16 mouse cellular contexts compared by ENCODE assay signal in the genomic region with DNA sequence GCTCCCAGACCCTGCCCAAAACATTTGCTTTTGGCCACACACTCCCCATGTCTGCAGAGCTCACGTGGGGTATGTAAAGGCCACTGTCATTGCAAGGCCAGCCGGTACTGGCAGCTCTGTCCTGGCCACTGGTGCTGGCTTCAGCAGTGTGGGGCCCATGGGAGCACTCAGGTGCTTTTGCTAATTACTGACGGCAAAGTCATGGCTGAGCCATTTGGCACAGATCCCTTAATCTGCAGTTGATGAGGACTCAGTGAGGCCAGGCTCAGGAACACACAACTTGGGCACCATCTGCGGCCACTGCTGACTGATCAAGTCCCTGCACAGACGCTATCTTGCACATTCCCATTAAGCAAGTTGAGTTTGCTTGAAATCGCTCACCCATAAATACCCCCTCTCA. TPM values are rescaled to one million over a fixed set of nuclear protein-coding genes. Genes with fewer than 3 reads are reported as not detected.
DNase-seq lines count a peak whose midpoint lies in the region; ATAC-seq lines count a peak whose summit lies in the region.
"Had no signal": no experiment of that assay in that cellular context is flagged by ENCODE, and none has a peak within 500 bp of the region (broad histone marks: within the 10 kb centered on the region; RNA-seq: fewer than 3 reads in every experiment).

No protein-coding gene starts in this region.

- H3K4me1 ChIP-seq in heart, embryonic 16.5 days (ENCODE audit: control insufficient read depth, insufficient read depth, low read length) = no peaks in the 10 kb centered on the region
- H3K4me1 ChIP-seq in kidney, embryonic 15.5 days = peaks cover 68% of the 10 kb centered on the region
- H3K4me1 ChIP-seq: embryonic facial prominence, embryonic 13.5 days; intestine, embryonic 15.5 days; limb, embryonic 10.5 days had no signal

- H3K4me3 ChIP-seq in heart, embryonic 16.5 days (ENCODE audit: low read length) = no peak overlapping the region
- H3K4me3 ChIP-seq in kidney, embryonic 15.5 days (replicated peaks) = no peak overlapping the region
- H3K4me3 ChIP-seq: embryonic facial prominence, embryonic 13.5 days; forebrain, embryonic 10.5 days; intestine, embryonic 15.5 days; limb, embryonic 10.5 days; liver, embryonic 15.5 days had no signal

- H3K4me2 ChIP-seq in heart, embryonic 16.5 days (ENCODE audit: low read depth, low read length) = no peak overlapping the region
- H3K4me2 ChIP-seq in kidney, embryonic 15.5 days = no peak overlapping the region
- H3K4me2 ChIP-seq: embryonic facial prominence, embryonic 13.5 days; intestine, embryonic 15.5 days; liver, embryonic 15.5 days had no signal

- H3K27me3 ChIP-seq in heart, embryonic 16.5 days (ENCODE audit: control insufficient read depth, insufficient read depth, low read length) = no peaks in the 10 kb centered on the region
- no peaks in the 10 kb centered on the region for H3K27me3 ChIP-seq in kidney, embryonic 15.5 days
- H3K27me3 ChIP-seq: embryonic facial prominence, embryonic 13.5 days; intestine, embryonic 15.5 days; liver, embryonic 15.5 days had no signal

- H3K9ac ChIP-seq in heart, embryonic 16.5 days (ENCODE audit: low read length) = no peak overlapping the region
- H3K9ac ChIP-seq in kidney, embryonic 15.5 days = no peak overlapping the region
- H3K9ac ChIP-seq: embryonic facial prominence, embryonic 13.5 days; intestine, embryonic 15.5 days; liver, embryonic 15.5 days had no signal

- peaks cover 22% of the 10 kb centered on the region for H3K36me3 ChIP-seq in heart, embryonic 16.5 days (ENCODE audit: control insufficient read depth, insufficient read depth)
- peaks cover 63% of the 10 kb centered on the region for H3K36me3 ChIP-seq in kidney, embryonic 15.5 days

- 0 out of 2 replicates have a peak, but pooled peaks have one; percentile 15 for ATAC-seq in heart, embryonic 16.5 days (replicated peaks; ENCODE audit: extremely low read depth, insufficient read depth, low FRiP score)
- peak; percentile 37 for ATAC-seq in kidney, embryonic 15.5 days (replicated peaks; ENCODE audit: low FRiP score)
- ATAC-seq: intestine, embryonic 15.5 days had no signal

- H3K9me3 ChIP-seq in heart, embryonic 16.5 days (replicated peaks; ENCODE audit: control insufficient read depth, low read length) = no peaks in the 10 kb centered on the region
- no peaks in the 10 kb centered on the region for H3K9me3 ChIP-seq in kidney, embryonic 15.5 days (replicated peaks)
- H3K9me3 ChIP-seq: embryonic facial prominence, embryonic 13.5 days; forebrain, embryonic 10.5 days; intestine, embryonic 15.5 days; limb, embryonic 10.5 days; liver, embryonic 15.5 days had no signal

- 83% methylated on average over 6 of the region's 6 CpGs for WGBS in heart, embryonic 16.5 days
- 51% methylated on average over 6 of the region's 6 CpGs for WGBS in kidney, embryonic 15.5 days

- DNase-seq in heart, adult 8-10 months (ENCODE audit: low spot score) = no peak
- DNase-seq in retina, postnatal 1 day = peak; percentile 48
- DNase-seq in retina, embryonic 14.5 days (ENCODE audit: low spot score) = no peak
- no peak for DNase-seq in layer of hippocampus, adult 11-12 months (ENCODE audit: low spot score)
- no peak for DNase-seq in embryo, embryonic 9.5 days (ENCODE audit: extremely low spot score)
- no peak for DNase-seq in MN1 (ENCODE audit: low spot score)
- DNase-seq: adrenal gland, postnatal 36 days; heart, adult 11 months; lung, postnatal 36 days had no signal

- no peak overlapping the region for H3K27ac ChIP-seq in heart, embryonic 16.5 days (ENCODE audit: low read length)
- peak overlapping the region; percentile 80 for H3K27ac ChIP-seq in kidney, embryonic 15.5 days
- H3K27ac ChIP-seq: embryonic facial prominence, embryonic 13.5 days; forebrain, embryonic 10.5 days; intestine, embryonic 15.5 days; limb, embryonic 10.5 days; liver, embryonic 15.5 days had no signal

RNA-seq across cellular contexts. Expression of a gene that starts 59.0 kb away (rescaled TPM):
- 23.8 and 33.0 TPM in 2 replicates for polyA plus RNA-seq in heart, embryonic 16.5 days (2015; fragmentation: Nextera tagmentation; extraction: Ambion mirVana)
- total RNA-seq in heart, adult 8-10 months (2022) = 10 to 100 TPM; 29.0 to 34.4 (median 32.4) TPM
- 32.3 and 34.3 TPM in 2 replicates for polyA plus RNA-seq in kidney, embryonic 15.5 days (2015; fragmentation: Nextera tagmentation; extraction: Ambion mirVana)
